Mouse (Mus musculus): Measurements from ENCODE around the gene Ddx50. TPM values are rescaled to one million over a fixed set of nuclear protein-coding genes. Genes with fewer than 3 reads are reported as not detected.

The Ddx50 gene
- polyA plus RNA-seq, 2 experiments, result 22.7 to 36.7 TPM

GRCm38 (mm10) chr10:62592496-62592895 is 58.5 kb downstream of the Ddx50 start:
- Histone ChIP-seq H3K4me3 (ENCODE audit: insufficient read depth in 1 of 2, low read depth in 2 of 2, low read length in 2 of 2) (no peak overlapping the region), H3K27ac (no peak overlapping the region), H3K4me1 (replicated peaks; ENCODE audit: control insufficient read depth in 2 of 2, insufficient read depth in 2 of 2, low read length in 1 of 2) (no peaks in the 10 kb centered on the region; a peak in 1 of 4 replicates), H3K36me3 (replicated peaks; ENCODE audit: control insufficient read depth, insufficient read depth, low read depth) (peaks cover 76% of the 10 kb centered on the region), H3K9ac (replicated peaks) (no peak overlapping the region), H3K9me3 (ENCODE audit: control insufficient read depth, low read length) (no peaks in the 10 kb centered on the region), H3K4me2 (ENCODE audit: low read depth) (no peak overlapping the region), H3K27me3 (ENCODE audit: control insufficient read depth, insufficient read depth, low read length) (no peaks in the 10 kb centered on the region)
- DNase-seq (ENCODE audit: low read depth in 3 of 3, low spot score in 3 of 3) (no peak), ATAC-seq (ENCODE audit: insufficient read depth) (no peak)
- TF ChIP-seq CTCF (IDR thresholded peaks at IDR 0.05; ENCODE audit: low read depth) (no peak), EP300 (IDR thresholded peaks at IDR 0.05; ENCODE audit: low read depth) (no peak)
- WGBS (ENCODE audit: insufficient replicate concordance), result 79% methylated on average over 7 of the region's 7 CpGs

- Histone ChIP-seq H3K4me3 (ENCODE audit: insufficient read depth in 1 of 2, low read depth in 2 of 2, low read length in 2 of 2) (no peak overlapping the region), H3K27ac (no peak overlapping the region), H3K9ac (replicated peaks) (no peak overlapping the region), H3K4me2 (ENCODE audit: low read depth) (no peak overlapping the region), H3K36me3 (replicated peaks; ENCODE audit: control insufficient read depth, insufficient read depth, low read depth) (peaks cover 82% of the 10 kb centered on the region), H3K27me3 (ENCODE audit: control insufficient read depth, insufficient read depth, low read length) (no peaks in the 10 kb centered on the region), H3K4me1 (replicated peaks; ENCODE audit: control insufficient read depth in 2 of 2, insufficient read depth in 2 of 2, low read length in 1 of 2) (no peaks in the 10 kb centered on the region; a peak in 1 of 4 replicates), H3K9me3 (ENCODE audit: control insufficient read depth, low read length) (no peaks in the 10 kb centered on the region)
- ATAC-seq (ENCODE audit: insufficient read depth) (peak; percentile 60; the same call in 1 of the 2 replicates), DNase-seq (ENCODE audit: low read depth in 3 of 3, low spot score in 3 of 3) (peak; percentile 74 to 81 (median 80))
- WGBS (ENCODE audit: insufficient replicate concordance), result 30% methylated on average over 6 of the region's 6 CpGs
- TF ChIP-seq EP300 (IDR thresholded peaks at IDR 0.05; ENCODE audit: low read depth) (peak; percentile 42; the same call in 1 of the 2 replicates), CTCF (IDR thresholded peaks at IDR 0.05; ENCODE audit: low read depth) (peak; percentile 89)
Observed at GRCm38 (mm10) chr10:62590200-62590599, 60.8 kb downstream of the Ddx50 start.

GRCm38 (mm10) chr10:62588616-62589015 is 62.4 kb downstream of the Ddx50 start:
- Histone ChIP-seq H3K9me3 (ENCODE audit: control insufficient read depth, low read length) (no peaks in the 10 kb centered on the region), H3K9ac (replicated peaks) (no peak overlapping the region), H3K27me3 (ENCODE audit: control insufficient read depth, insufficient read depth, low read length) (no peaks in the 10 kb centered on the region), H3K4me3 (ENCODE audit: insufficient read depth in 1 of 2, low read depth in 2 of 2, low read length in 2 of 2) (no peak overlapping the region), H3K4me2 (ENCODE audit: low read depth) (no peak overlapping the region), H3K36me3 (replicated peaks; ENCODE audit: control insufficient read depth, insufficient read depth, low read depth) (peaks cover 86% of the 10 kb centered on the region), H3K27ac (no peak overlapping the region), H3K4me1 (replicated peaks; ENCODE audit: control insufficient read depth in 2 of 2, insufficient read depth in 2 of 2, low read length in 1 of 2) (no peaks in the 10 kb centered on the region; a peak in 1 of 4 replicates)
- 74% methylated on average over 4 of the region's 4 CpGs for WGBS (ENCODE audit: insufficient replicate concordance)
- no peak for TF ChIP-seq EP300 (IDR thresholded peaks at IDR 0.05; ENCODE audit: low read depth)
- TF ChIP-seq CTCF (IDR thresholded peaks at IDR 0.05; ENCODE audit: low read depth), result no peak
- no peak for ATAC-seq (ENCODE audit: insufficient read depth)
- no peak for DNase-seq (ENCODE audit: low read depth in 3 of 3, low spot score in 3 of 3)

- Histone ChIP-seq H3K9me3 (ENCODE audit: control insufficient read depth, low read length) (no peaks in the 10 kb centered on the region), H3K27me3 (ENCODE audit: control insufficient read depth, insufficient read depth, low read length) (no peaks in the 10 kb centered on the region), H3K9ac (replicated peaks) (no peak overlapping the region), H3K36me3 (replicated peaks; ENCODE audit: control insufficient read depth, insufficient read depth, low read depth) (peaks cover 69% of the 10 kb centered on the region), H3K4me1 (replicated peaks; ENCODE audit: control insufficient read depth in 2 of 2, insufficient read depth in 2 of 2, low read length in 1 of 2) (0 out of 4 replicates have a peak, but pooled peaks cover 0 to 2% of the 10 kb centered on the region in 2 experiments), H3K4me3 (ENCODE audit: insufficient read depth in 1 of 2, low read depth in 2 of 2, low read length in 2 of 2) (no peak overlapping the region), H3K4me2 (ENCODE audit: low read depth) (no peak overlapping the region), H3K27ac (no peak overlapping the region)
- no peak for DNase-seq (ENCODE audit: low read depth in 3 of 3, low spot score in 3 of 3)
- 36% methylated on average over 1 of the region's 1 CpGs for WGBS (ENCODE audit: insufficient replicate concordance)
- ATAC-seq (ENCODE audit: insufficient read depth), result no peak
- no peak for TF ChIP-seq CTCF (IDR thresholded peaks at IDR 0.05; ENCODE audit: low read depth)
Observed at GRCm38 (mm10) chr10:62583245-62583644, 67.8 kb downstream of the Ddx50 start.

- DNase-seq (ENCODE audit: low read depth in 3 of 3, low spot score in 3 of 3) (no peak), ATAC-seq (ENCODE audit: insufficient read depth) (no peak)
- no peak overlapping the region for H3K4me2 ChIP-seq (ENCODE audit: low read depth)
- H3K27me3 ChIP-seq (ENCODE audit: control insufficient read depth, insufficient read depth, low read length), result no peaks in the 10 kb centered on the region
- H3K4me3 ChIP-seq (ENCODE audit: insufficient read depth in 1 of 2, low read depth in 2 of 2, low read length in 2 of 2), result no peak overlapping the region
- H3K9ac ChIP-seq (replicated peaks), result no peak overlapping the region
- no peaks in the 10 kb centered on the region for H3K9me3 ChIP-seq (ENCODE audit: control insufficient read depth, low read length)
- no peak for TF ChIP-seq EP300 (IDR thresholded peaks at IDR 0.05; ENCODE audit: low read depth)
- no peak for TF ChIP-seq CTCF (IDR thresholded peaks at IDR 0.05; ENCODE audit: low read depth)
- no peak overlapping the region for H3K27ac ChIP-seq
- WGBS (ENCODE audit: insufficient replicate concordance), result 77% methylated on average over 7 of the region's 7 CpGs
- peaks cover 63% of the 10 kb centered on the region for H3K36me3 ChIP-seq (replicated peaks; ENCODE audit: control insufficient read depth, insufficient read depth, low read depth)
- 0 out of 4 replicates have a peak, but pooled peaks cover 0 to 2% of the 10 kb centered on the region in 2 experiments for H3K4me1 ChIP-seq (replicated peaks; ENCODE audit: control insufficient read depth in 2 of 2, insufficient read depth in 2 of 2, low read length in 1 of 2)
Observed at GRCm38 (mm10) chr10:62582701-62583100, 68.3 kb downstream of the Ddx50 start.
